Mouse (Mus musculus): ENCODE data around the gene Gpr135.

GRCm38 (mm10) chr12:72057780-72058179 lies 13.1 kb downstream of the Gpr135 start:
- TF ChIP-seq POLR2A (IDR thresholded peaks at IDR 0.05; ENCODE audit: borderline replicate concordance, control insufficient read depth, low read depth, low read length) (no peak), CTCF (IDR thresholded peaks at IDR 0.05; ENCODE audit: control insufficient read depth, insufficient read depth, low read length) (no peak)

All from bone marrow, adult 2 months (tissue).